In the genomic region with DNA sequence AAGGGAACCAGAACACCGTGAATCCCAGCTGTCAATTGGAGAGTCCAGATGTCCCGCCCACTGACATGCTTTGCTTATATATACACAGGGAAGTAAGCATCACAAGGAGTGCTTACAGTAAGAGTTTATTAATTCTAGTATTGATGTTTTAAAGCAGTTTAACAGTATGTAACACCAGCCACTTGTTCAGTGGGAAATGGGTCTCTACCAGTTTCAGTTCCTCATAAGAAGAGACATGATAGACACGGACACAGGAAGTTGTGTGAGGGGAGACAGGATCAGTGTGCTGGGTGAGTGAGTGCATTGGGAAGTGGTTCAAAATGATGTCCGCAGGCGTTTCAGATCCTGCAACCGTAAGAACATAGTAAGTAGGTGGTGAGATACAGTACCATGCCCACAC, we compare ENCODE assay signal across 7 mouse cellular contexts.
DNase-seq lines count a peak whose midpoint lies in the region.

No protein-coding gene starts in this region.

- peak; percentile 16 for DNase-seq in layer of hippocampus, adult 11-12 months (ENCODE audit: low spot score)
- no peak for DNase-seq in layer of hippocampus, adult 8-10 months (ENCODE audit: low spot score in 2 of 2)
- peak; percentile 72 to 76 for DNase-seq in spleen, postnatal 36 days (ENCODE audit: low spot score in 2 of 2)
- no peak for DNase-seq in spleen, postnatal 14 days (ENCODE audit: low spot score in 2 of 2)
- DNase-seq in lung, postnatal 36 days: peak; percentile 47
- no peak for DNase-seq in cerebellum, adult 11 months
- DNase-seq in retina, postnatal 1 day: no peak

Comparison
In these comparisons a context has a peak if more than half of its experiments do, and no peak if none do; other contexts are left out.
1. DNase-seq: peak in layer of hippocampus, adult 11-12 months (single experiment), spleen, postnatal 36 days (2 of 2) and lung, postnatal 36 days (single experiment); none in layer of hippocampus, adult 8-10 months (0 of 2), spleen, postnatal 14 days (0 of 2), cerebellum, adult 11 months (single experiment) and retina, postnatal 1 day (single experiment).